Mouse (Mus musculus): ENCODE measurements around the gene Gtsf1. TPM values are rescaled to one million over a fixed set of nuclear protein-coding genes. Genes with fewer than 3 reads are reported as not detected.

The Gtsf1 gene
- 0.23 TPM in 1 of 2 replicates, not detected in the other for polyA plus RNA-seq (2015; fragmentation: Nextera tagmentation; extraction: Ambion mirVana)

- no peak for TF ChIP-seq CTCF (IDR thresholded peaks at IDR 0.05; ENCODE audit: low read depth)
- ATAC-seq: no peak
Observed at GRCm38 (mm10) chr15:103430241-103430640, at the start of gene Gtsf1. Gene Gtsf1, minus strand, starts transcription at chr15:103430470.

GRCm38 (mm10) chr15:103479080-103479606 is 48.9 kb upstream of the Gtsf1 start:
- peak; percentile 86 for ATAC-seq
- no peak overlapping the region for H3K4me2 ChIP-seq (replicated peaks; ENCODE audit: low read depth)
- WGBS: 32% methylated on average over 1 of the region's 1 CpGs

More at GRCm38 (mm10) chr15:103430241-103430640, at the start of gene Gtsf1:
- Histone ChIP-seq H3K9ac (ENCODE audit: low read depth, low read length) (no peak within 1 kb of the TSS), H3K27me3 (replicated peaks; ENCODE audit: control insufficient read depth, insufficient read depth, low read length) (no peaks in the 10 kb centered on the region), H3K4me1 (replicated peaks; ENCODE audit: control insufficient read depth, insufficient read depth, low read length) (no peaks in the 10 kb centered on the region), H3K27ac (ENCODE audit: low read depth, low read length) (no peak within 1 kb of the TSS), H3K4me3 (ENCODE audit: low read depth, low read length) (no peak within 1 kb of the TSS), H3K9me3 (ENCODE audit: control insufficient read depth) (no peaks in the 10 kb centered on the region), H3K4me2 (replicated peaks; ENCODE audit: low read depth) (no peak within 1 kb of the TSS), H3K36me3 (ENCODE audit: control insufficient read depth, insufficient read depth) (no peaks in the 10 kb centered on the region)
- WGBS: 91% methylated on average over 16 of the region's 16 CpGs

DNA sequence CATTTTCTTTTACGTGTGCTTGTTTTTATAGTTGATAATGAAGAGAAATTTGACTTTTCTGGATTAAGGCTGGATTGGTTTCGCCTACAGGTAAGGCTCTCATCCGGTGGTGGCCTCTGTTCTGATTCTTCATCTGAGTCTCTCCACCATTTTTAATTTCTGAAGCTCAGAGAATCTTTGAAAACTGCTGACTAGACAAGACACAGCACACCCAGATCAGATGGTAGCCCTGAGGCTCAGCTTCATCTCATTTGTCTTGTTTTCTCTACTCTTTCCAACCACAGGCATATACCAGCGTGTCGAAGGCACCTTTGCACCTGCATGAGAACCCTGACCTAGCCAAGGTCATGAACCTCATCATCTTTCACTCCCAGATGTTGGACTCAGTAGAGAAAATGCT is 43.5 kb upstream of the Gtsf1 start:
- Histone ChIP-seq H3K4me1 (replicated peaks; ENCODE audit: control insufficient read depth, insufficient read depth, low read length) (no peaks in the 10 kb centered on the region), H3K27me3 (replicated peaks; ENCODE audit: control insufficient read depth, insufficient read depth, low read length) (no peaks in the 10 kb centered on the region), H3K9me3 (ENCODE audit: control insufficient read depth) (no peaks in the 10 kb centered on the region), H3K36me3 (ENCODE audit: control insufficient read depth, insufficient read depth) (no peaks in the 10 kb centered on the region), H3K4me3 (ENCODE audit: low read depth, low read length) (no peak overlapping the region), H3K4me2 (replicated peaks; ENCODE audit: low read depth) (no peak overlapping the region), H3K9ac (ENCODE audit: low read depth, low read length) (no peak overlapping the region), H3K27ac (ENCODE audit: low read depth, low read length) (no peak overlapping the region)
- ATAC-seq: no peak
- WGBS: 85% methylated on average over 5 of the region's 5 CpGs
- TF ChIP-seq CTCF (IDR thresholded peaks at IDR 0.05; ENCODE audit: low read depth): no peak

More at GRCm38 (mm10) chr15:103479080-103479606, 48.9 kb upstream of the Gtsf1 start:
- no peak overlapping the region for H3K27ac ChIP-seq (ENCODE audit: low read depth, low read length)
- H3K9ac ChIP-seq (ENCODE audit: low read depth, low read length): no peak overlapping the region
- H3K36me3 ChIP-seq (ENCODE audit: control insufficient read depth, insufficient read depth): no peaks in the 10 kb centered on the region
- no peaks in the 10 kb centered on the region for H3K27me3 ChIP-seq (replicated peaks; ENCODE audit: control insufficient read depth, insufficient read depth, low read length)
- H3K4me3 ChIP-seq (ENCODE audit: low read depth, low read length): no peak overlapping the region
- H3K9me3 ChIP-seq (ENCODE audit: control insufficient read depth): no peaks in the 10 kb centered on the region
- 0 out of 2 replicates have a peak, but pooled peaks cover 3% of the 10 kb centered on the region for H3K4me1 ChIP-seq (replicated peaks; ENCODE audit: control insufficient read depth, insufficient read depth, low read length)
- no peak for TF ChIP-seq CTCF (IDR thresholded peaks at IDR 0.05; ENCODE audit: low read depth)

- ATAC-seq: no peak
- no peak overlapping the region for H3K27ac ChIP-seq (ENCODE audit: low read depth, low read length)
- no peak overlapping the region for H3K4me2 ChIP-seq (replicated peaks; ENCODE audit: low read depth)
- H3K4me1 ChIP-seq (replicated peaks; ENCODE audit: control insufficient read depth, insufficient read depth, low read length): no peaks in the 10 kb centered on the region
- WGBS: 88% methylated on average over 7 of the region's 7 CpGs
- no peak overlapping the region for H3K9ac ChIP-seq (ENCODE audit: low read depth, low read length)
- no peaks in the 10 kb centered on the region for H3K9me3 ChIP-seq (ENCODE audit: control insufficient read depth)
- TF ChIP-seq CTCF (IDR thresholded peaks at IDR 0.05; ENCODE audit: low read depth): no peak
- no peak overlapping the region for H3K4me3 ChIP-seq (ENCODE audit: low read depth, low read length)
- no peaks in the 10 kb centered on the region for H3K27me3 ChIP-seq (replicated peaks; ENCODE audit: control insufficient read depth, insufficient read depth, low read length)
- H3K36me3 ChIP-seq (ENCODE audit: control insufficient read depth, insufficient read depth): no peaks in the 10 kb centered on the region
Observed at GRCm38 (mm10) chr15:103473182-103473581, 42.9 kb upstream of the Gtsf1 start.

- no peak for ATAC-seq
- H3K27ac ChIP-seq (ENCODE audit: low read depth, low read length): no peak overlapping the region
- TF ChIP-seq CTCF (IDR thresholded peaks at IDR 0.05; ENCODE audit: low read depth): no peak
- no peaks in the 10 kb centered on the region for H3K27me3 ChIP-seq (replicated peaks; ENCODE audit: control insufficient read depth, insufficient read depth, low read length)
- H3K9me3 ChIP-seq (ENCODE audit: control insufficient read depth): no peaks in the 10 kb centered on the region
- H3K4me1 ChIP-seq (replicated peaks; ENCODE audit: control insufficient read depth, insufficient read depth, low read length): no peaks in the 10 kb centered on the region
- H3K36me3 ChIP-seq (ENCODE audit: control insufficient read depth, insufficient read depth): no peaks in the 10 kb centered on the region
- no peak overlapping the region for H3K9ac ChIP-seq (ENCODE audit: low read depth, low read length)
- no peak overlapping the region for H3K4me3 ChIP-seq (ENCODE audit: low read depth, low read length)
- 65% methylated on average over 3 of the region's 3 CpGs for WGBS
- no peak overlapping the region for H3K4me2 ChIP-seq (replicated peaks; ENCODE audit: low read depth)
Observed at GRCm38 (mm10) chr15:103472265-103472664, 42.0 kb upstream of the Gtsf1 start.

DNA sequence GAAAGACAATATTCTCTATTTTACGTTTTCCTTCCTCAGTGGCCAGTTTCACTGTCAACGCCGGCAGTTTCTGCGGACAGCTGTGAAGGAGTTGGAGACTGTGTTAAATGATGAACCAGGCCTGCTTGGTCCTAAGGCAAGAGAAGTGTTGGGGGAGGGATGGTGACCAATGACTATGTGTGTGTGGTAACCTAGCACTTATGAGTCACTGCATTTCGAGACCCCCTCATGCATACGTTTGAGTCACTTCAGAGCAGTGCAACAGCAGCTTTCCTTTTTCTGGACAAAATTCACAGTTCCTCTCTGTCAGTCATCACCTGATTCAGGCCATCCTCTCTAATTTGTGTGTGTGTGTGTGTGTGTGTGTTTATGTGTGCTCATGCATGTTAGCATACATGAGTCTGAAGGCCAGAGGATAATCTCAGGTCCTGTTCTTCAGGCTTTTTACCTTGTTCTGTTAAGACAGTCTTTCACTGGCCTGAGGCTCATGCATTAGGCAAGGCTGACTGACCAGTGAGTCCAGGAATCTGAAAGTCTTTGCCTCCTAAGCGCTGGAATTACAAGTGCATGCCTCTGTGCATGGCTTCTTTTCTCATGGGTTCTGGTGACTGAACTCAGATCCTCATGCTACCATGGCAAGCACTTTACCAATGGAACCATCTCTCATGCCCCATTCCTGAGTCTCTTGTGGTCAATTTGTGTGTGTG is 41.4 kb upstream of the Gtsf1 start:
- no peaks in the 10 kb centered on the region for H3K4me1 ChIP-seq (replicated peaks; ENCODE audit: control insufficient read depth, insufficient read depth, low read length)
- no peak for TF ChIP-seq CTCF (IDR thresholded peaks at IDR 0.05; ENCODE audit: low read depth)
- H3K27ac ChIP-seq (ENCODE audit: low read depth, low read length): no peak overlapping the region
- H3K4me2 ChIP-seq (replicated peaks; ENCODE audit: low read depth): no peak overlapping the region
- WGBS: 81% methylated on average over 7 of the region's 7 CpGs
- ATAC-seq: no peak
- no peaks in the 10 kb centered on the region for H3K27me3 ChIP-seq (replicated peaks; ENCODE audit: control insufficient read depth, insufficient read depth, low read length)
- H3K9me3 ChIP-seq (ENCODE audit: control insufficient read depth): no peaks in the 10 kb centered on the region
- H3K4me3 ChIP-seq (ENCODE audit: low read depth, low read length): no peak overlapping the region
- H3K9ac ChIP-seq (ENCODE audit: low read depth, low read length): no peak overlapping the region
- H3K36me3 ChIP-seq (ENCODE audit: control insufficient read depth, insufficient read depth): no peaks in the 10 kb centered on the region

Data from intestine, postnatal 0 days (tissue).